Mouse (Mus musculus) left cerebral cortex, adult 11 months (tissue): ENCODE data around the gene Sec1.

ENCODE experiments used
- DNase-seq: peaks from one replicate; pipeline ENCODE4 v3.0.0; 2022; ENCODE audit warnings: low spot score

Gene Sec1

GRCm38 (mm10) chr7:45693921-45694591 lies at the start of gene Sec1:
Gene Sec1 (minus strand): TSS chr7:45694402.
- DNase-seq, result no peak

- peak; percentile 73 for DNase-seq
These were observed 48.1 kb upstream of the Sec1 start for GRCm38 (mm10) chr7:45742338-45742737.

GRCm38 (mm10) chr7:45741777-45742176 lies 47.6 kb upstream of the Sec1 start:
- no peak for DNase-seq

GRCm38 (mm10) chr7:45741308-45741707 lies 47.1 kb upstream of the Sec1 start:
- DNase-seq, result no peak

DNA sequence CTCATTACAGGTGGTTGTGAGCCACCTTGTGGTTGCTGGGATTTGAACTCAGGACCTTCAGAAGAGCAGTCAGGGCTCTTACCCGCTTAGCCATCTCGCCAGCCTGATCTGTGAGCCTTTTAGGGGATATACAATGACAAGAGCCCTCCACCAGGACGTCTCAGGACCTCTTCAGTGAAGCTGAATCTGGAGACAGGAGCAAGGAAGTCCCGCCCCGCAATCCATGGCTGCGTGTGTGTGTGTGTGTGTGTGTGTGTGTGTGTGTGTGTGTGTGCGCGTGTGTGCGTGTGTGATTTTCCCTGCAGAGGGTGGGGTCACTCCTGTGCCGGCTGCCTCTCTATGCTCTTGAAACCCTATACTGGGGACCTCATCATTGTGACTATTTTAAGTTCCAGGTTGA lies 45.6 kb upstream of the Sec1 start:
- DNase-seq, result no peak

DNA sequence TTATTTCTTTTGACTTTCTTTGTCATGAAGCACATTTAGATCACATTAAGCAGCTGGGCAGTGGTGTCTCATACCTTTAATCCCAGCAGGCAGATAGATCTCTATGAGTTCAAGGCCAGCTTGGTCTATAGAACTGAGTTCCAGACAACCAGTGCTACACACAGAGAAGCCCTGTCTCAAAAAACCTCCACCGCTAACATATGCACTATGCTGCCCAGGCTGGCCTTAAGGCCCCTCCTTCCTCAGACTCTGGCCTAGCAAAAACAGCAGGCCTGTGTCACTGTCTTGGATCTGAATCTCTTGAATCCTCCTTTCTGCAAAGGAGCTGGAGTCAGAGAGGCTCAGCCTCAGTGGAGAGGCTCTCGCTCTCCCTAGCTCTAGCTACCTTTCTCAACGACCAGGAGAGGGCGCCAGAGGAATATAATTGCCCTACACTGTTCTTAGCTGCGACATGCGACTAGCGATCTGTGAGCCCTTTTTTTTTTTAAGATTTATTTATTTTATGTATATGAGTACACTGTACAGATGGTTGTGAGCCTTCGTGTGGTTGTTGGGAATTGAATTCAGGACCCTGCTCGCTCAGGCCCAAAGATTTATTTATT lies 45.1 kb upstream of the Sec1 start:
- peak; percentile 73 for DNase-seq

DNA sequence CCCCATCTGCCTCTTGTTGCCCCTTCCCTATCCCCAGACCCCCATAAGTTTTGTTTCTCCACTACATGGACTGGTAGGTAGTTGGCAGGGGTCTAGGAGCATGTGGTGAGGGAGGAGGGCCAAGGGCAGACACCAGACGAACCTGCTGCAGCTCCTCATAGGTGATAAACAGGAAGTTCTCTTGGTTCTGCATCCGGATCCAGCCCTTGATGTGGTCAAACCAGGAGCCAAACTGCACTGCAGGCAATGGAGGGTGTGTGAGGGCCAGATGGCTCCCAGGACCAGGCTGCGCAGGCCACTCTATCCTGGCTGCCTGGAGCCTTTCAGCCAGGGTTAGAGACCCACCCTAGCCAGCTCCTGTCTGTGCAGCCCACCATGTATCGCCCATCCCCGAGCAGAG lies 39.3 kb upstream of the Sec1 start:
- DNase-seq, result no peak

- no peak for DNase-seq
These were observed 36.7 kb upstream of the Sec1 start for GRCm38 (mm10) chr7:45730727-45731431.

DNA sequence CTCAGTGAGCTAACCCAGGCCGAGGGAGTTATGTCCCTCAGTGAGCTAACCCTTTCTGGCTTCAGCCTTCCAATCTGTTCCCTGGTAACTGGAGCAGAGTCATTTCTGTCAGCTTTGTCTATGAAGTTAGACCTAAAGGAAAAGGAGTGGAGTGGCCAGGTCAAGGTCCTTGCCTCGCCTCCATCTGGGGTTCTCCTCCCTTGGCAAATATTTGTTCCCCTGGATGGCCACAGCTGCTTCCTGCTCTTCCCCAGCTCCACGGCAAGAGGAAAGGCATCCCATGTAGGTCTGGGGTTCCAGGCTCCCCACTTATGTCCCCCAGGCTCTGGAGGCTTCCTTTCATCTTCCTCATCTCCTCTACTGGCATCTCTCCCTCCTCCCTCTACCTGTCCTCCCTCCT lies 33.4 kb upstream of the Sec1 start:
- DNase-seq, result no peak

DNA sequence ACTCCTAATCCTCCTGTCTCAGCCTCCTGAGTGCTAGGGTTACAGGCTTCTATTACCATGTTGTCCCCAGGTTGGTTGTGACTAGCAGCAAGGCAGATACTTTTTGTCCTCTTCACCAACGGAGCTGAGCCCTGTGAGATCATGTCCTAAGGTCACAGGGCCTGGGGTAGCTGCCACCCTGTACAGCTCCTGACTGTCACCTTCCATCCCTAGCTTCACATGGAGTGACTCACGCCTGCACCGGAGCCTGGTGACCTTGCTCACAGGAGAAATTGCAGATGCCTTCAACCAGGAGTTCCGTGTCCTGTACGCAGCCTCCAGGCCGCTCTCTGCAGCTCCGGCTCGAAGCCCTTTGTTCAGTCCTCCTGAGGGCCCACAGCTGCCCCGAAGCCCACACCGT lies 32.2 kb upstream of the Sec1 start:
- no peak for DNase-seq

DNA sequence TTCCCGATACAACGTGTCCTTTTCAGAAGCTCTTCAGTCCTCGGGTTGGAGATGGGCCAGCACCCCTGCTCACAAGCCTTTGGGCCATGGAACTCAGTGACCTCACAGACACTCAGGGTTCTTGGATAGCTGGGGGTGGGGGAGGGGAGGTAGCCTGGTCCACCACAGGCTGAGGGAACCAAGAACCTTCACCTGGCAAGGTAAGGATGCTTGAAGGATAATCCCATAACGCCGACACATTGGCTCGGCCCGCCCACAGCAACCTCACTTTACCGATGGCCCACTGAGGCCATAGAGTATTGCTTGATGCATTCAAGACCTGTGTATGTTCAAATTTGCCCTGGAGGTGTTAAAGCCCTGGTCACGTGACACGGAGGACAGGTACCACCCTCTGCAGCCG lies 31.5 kb upstream of the Sec1 start, which contains the start of gene Spaca4:
TSS of gene Spaca4 (minus strand) at position 101 of the 400 bp plus-strand sequence.
- DNase-seq, result no peak

DNA sequence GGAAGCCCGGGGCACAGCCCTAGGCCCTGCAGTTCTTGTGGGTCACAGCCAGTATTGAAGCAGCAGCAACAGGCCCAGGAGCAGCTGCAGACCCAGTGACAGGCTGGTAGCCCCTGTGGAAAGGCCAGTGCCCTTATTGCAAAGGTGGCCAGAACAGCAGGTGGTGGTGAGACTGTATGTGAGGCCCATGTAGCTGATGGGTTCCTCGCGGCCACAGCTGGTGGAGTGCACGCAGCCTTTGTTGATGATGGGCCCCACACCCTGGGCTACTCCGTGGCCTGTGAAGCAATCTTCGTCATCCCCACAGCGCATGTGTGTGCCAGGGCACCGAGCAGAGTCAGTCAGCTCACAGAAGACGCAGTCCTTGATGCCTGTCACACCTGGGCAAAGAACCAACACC lies 30.9 kb upstream of the Sec1 start:
- no peak for DNase-seq

DNA sequence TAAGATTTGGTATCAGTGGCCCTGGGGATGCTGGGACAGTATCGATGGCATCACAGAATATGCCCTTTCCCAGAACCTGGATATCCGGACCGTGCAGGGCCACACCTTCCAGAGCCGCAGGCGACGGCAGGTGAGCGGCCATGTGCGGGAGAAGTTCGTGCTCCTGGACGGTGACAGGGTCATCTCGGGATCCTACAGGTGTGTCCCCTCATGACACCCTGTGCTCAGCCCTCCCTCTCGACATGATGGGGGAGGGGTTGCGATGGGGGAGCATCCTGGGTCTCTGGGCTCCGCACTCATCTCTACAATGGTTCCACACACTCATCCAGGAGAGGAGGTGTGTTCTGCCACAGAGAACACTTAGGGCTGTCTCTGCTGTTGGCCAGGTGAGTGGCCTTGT lies 29.6 kb upstream of the Sec1 start:
- no peak for DNase-seq

GRCm38 (mm10) chr7:45723301-45723700 lies 29.1 kb upstream of the Sec1 start:
- no peak for DNase-seq

GRCm38 (mm10) chr7:45722348-45722713 lies 28.1 kb upstream of the Sec1 start:
- no peak for DNase-seq

DNA sequence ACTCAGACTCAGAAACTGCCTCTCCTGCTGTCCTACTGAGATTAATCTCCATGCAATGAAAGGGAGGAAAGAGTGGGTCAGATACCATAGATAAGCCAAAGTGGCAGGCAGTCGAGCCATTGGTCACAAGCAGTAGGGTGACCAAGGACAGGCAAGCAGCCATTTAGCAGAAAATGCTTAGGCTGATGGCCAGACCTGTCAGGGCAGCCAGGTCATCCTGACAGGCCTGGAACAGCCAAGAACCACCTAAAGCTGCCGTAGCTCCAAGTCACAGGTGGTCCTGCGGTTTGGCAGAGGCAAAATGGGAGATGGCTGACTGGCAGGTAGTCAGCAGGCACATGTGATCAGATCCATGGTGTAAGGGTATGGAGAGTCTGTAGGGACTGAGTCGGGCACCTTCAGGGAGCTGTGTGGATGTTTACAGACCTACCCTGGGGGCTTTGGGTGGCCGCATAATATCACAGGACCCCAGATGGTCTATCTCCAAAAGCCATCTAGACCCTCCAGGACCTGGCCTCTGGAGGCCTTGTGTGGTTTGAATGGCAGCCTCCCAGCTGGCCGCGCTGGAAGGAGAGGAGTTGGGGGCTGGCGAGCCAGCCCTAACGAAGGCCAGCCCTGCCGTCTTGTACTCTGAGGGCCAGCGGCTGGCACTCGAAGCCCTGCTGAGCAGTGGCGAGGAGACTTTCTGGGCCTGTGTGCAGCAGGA lies 27.6 kb upstream of the Sec1 start:
- no peak for DNase-seq

DNA sequence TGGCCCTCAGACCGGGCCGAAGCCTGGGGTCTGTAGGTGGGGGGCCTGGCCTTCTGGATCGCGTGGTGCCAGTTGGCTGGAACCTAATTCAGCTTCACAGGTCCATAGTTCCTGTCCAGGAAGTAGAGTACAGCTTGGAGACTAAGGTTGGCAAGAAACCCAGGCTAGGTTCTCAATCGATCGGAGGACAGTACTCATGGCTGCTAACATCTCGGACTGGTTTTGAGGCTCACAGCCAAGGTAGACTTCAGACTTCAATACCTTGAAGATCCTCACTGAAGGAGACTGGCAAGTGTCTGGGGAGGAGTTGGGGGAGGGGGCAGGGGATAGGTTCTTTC lies 27.0 kb upstream of the Sec1 start:
- DNase-seq, result no peak

- DNase-seq, result no peak
These were observed 26.4 kb upstream of the Sec1 start, which contains the start of gene Fam83e for GRCm38 (mm10) chr7:45720413-45721233. Gene Fam83e (plus strand): TSS chr7:45721212.

DNA sequence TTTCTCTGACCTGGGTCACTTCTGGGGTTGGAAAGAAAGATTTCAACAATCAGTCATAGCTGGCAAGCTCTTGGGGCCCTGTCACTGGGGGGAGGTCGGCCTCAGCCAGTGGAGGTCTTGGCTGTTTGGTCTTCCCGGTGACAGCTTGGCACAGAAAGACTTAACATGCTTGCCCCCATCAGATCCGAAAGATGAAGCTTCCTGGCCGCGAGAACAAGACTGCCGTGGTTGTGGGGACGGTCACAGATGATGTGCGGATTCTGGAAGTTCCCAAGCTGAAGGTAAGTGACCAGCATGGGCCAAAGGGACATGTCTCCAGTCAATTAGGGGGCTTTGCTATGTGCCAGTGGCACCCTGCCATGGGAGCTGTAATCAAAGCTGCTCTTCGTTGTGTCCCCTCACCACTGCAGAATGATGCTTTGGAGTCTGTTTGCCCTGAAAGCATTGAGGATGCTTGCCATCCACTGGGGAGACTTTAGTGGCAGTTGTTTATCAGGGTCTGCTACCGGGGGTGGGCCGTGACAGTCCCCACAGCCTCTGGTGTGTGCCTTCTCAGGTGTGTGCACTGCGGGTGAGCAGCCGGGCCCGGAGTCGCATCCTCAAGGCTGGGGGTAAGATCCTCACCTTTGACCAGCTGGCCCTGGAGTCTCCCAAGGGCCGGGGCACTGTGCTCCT lies 25.7 kb upstream of the Sec1 start:
- no peak for DNase-seq

GRCm38 (mm10) chr7:45719180-45719579 lies 25.0 kb upstream of the Sec1 start:
- no peak for DNase-seq

DNA sequence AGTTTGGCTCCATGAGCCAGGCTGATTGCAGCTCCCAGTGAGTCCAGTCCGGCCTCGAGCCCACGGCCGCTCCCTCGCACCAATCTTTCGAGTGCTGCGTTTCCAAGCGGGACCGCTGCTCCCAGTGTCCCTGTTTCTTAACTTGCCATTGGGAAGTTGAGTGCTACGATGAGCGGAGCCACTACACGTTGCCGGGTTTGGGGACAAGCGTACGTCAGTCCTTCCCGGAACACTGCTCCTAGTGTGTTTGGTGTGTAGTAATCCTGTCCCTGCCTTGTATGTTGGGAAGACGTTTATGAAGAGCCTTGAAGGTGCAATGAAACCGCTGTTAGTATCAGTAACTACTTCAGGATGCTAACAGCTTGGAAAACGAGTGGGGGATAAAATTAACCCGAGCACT lies 24.1 kb upstream of the Sec1 start:
- DNase-seq, result no peak
